Comparison of ENCODE assay signal across 24 mouse cellular contexts in genomic region chr7:113236135-113236534, GRCm38 (mm10).
"Had no signal": no experiment of that assay in that cellular context is flagged by ENCODE, and none has a peak within 500 bp of the region (broad histone marks: within the 10 kb centered on the region; RNA-seq: fewer than 3 reads in every experiment).

No protein-coding gene starts in this region.

- ATAC-seq: hindbrain, embryonic 16.5 days; inflammation-experienced regulatory T-cells, adult 6 months; intestine, embryonic 15.5 days; intestine, postnatal 0 days had no signal

- H3K9me3 ChIP-seq: heart, embryonic 10.5 days; heart, embryonic 12.5 days; hindbrain, embryonic 10.5 days; hindbrain, embryonic 12.5 days; intestine, embryonic 15.5 days; limb, embryonic 10.5 days; limb, embryonic 12.5 days had no signal

- H3K9ac ChIP-seq: heart, embryonic 12.5 days; hindbrain, embryonic 12.5 days; hindbrain, embryonic 14.5 days; intestine, embryonic 15.5 days; limb, embryonic 12.5 days had no signal

- H3K4me1 ChIP-seq: hindbrain, embryonic 10.5 days; hindbrain, embryonic 12.5 days; limb, embryonic 10.5 days; limb, embryonic 12.5 days had no signal

- H3K4me3 ChIP-seq: gastrocnemius, adult 2 months; heart, embryonic 10.5 days; heart, embryonic 12.5 days; hindbrain, embryonic 10.5 days; hindbrain, embryonic 12.5 days; intestine, embryonic 15.5 days; layer of hippocampus, adult 2 months; left cerebral cortex, adult 2 months; limb, embryonic 10.5 days; limb, embryonic 12.5 days had no signal

- DNase-seq: gastrocnemius, adult 2 months; gastrocnemius, postnatal 10 days; gastrocnemius, postnatal 25 days; heart, adult 18-20 months; heart, postnatal 10 days; heart, postnatal 4 days; kidney, adult 18-20 months; kidney, adult 8-10 months; kidney, postnatal 10 days; kidney, postnatal 25 days; kidney, postnatal 4 days had no signal

- H3K27me3 ChIP-seq: heart, embryonic 12.5 days; hindbrain, embryonic 12.5 days; intestine, embryonic 15.5 days; limb, embryonic 12.5 days had no signal

- H3K27ac ChIP-seq: gastrocnemius, adult 2 months; heart, embryonic 10.5 days; hindbrain, embryonic 10.5 days; hindbrain, embryonic 12.5 days; hindbrain, embryonic 14.5 days; intestine, embryonic 15.5 days; layer of hippocampus, adult 2 months; left cerebral cortex, adult 2 months; limb, embryonic 10.5 days; limb, embryonic 12.5 days had no signal

- H3K4me2 ChIP-seq: heart, embryonic 12.5 days; hindbrain, embryonic 12.5 days; hindbrain, embryonic 14.5 days; intestine, embryonic 15.5 days; limb, embryonic 12.5 days had no signal

- H3K36me3 ChIP-seq: heart, embryonic 10.5 days; heart, embryonic 12.5 days; hindbrain, embryonic 10.5 days; hindbrain, embryonic 12.5 days; intestine, embryonic 15.5 days; limb, embryonic 10.5 days; limb, embryonic 12.5 days had no signal
